Mouse (Mus musculus) ES-Bruce4 (cell line): ENCODE data around the gene Lamp2. TPM values are rescaled to one million over a fixed set of nuclear protein-coding genes. Genes with fewer than 3 reads are reported as not detected.

ENCODE experiments used
- H3K27ac ChIP-seq: 2 replicates; pipeline ENCODE4 v1.5.1; 2012; ENCODE audit warnings: low read length, inconsistent platforms; ENCODE audit not compliant: insufficient read depth
- H3K27me3 ChIP-seq: 2 replicates; pipeline ENCODE4 v1.6.1; 2012; ENCODE audit warnings: mild to moderate bottlenecking, low read length, inconsistent platforms; ENCODE audit not compliant: control insufficient read depth, poor library complexity, insufficient read depth, severe bottlenecking
- H3K36me3 ChIP-seq: 2 replicates; pipeline ENCODE4 v1.6.1; 2012; ENCODE audit warnings: inconsistent platforms, mild to moderate bottlenecking, low read length, moderate library complexity; ENCODE audit not compliant: control insufficient read depth, poor library complexity, insufficient read depth, severe bottlenecking
- H3K4me1 ChIP-seq: one replicate; pipeline ENCODE4 v1.8.1; 2011; ENCODE audit warnings: low read length; ENCODE audit not compliant: control insufficient read depth, insufficient read depth
- H3K4me3 ChIP-seq: 2 replicates; pipeline ENCODE4 v1.5.1; 2011; ENCODE audit warnings: low read depth, mild to moderate bottlenecking, low read length
- H3K9ac ChIP-seq: 2 replicates; pipeline ENCODE4 v1.6.1; 2012; ENCODE audit warnings: low read depth, mild to moderate bottlenecking, inconsistent platforms; ENCODE audit not compliant: poor library complexity, severe bottlenecking
- H3K9me3 ChIP-seq: replicated peaks from 2 replicates; pipeline ENCODE4 v1.6.1; 2012; ENCODE audit warnings: mild to moderate bottlenecking, low read length, inconsistent platforms; ENCODE audit not compliant: control insufficient read depth, poor library complexity, insufficient read depth, severe bottlenecking
- CTCF ChIP-seq: IDR thresholded peaks from one replicate; pipeline ENCODE4 v1.8.1; 2011; ENCODE audit warnings: low read depth, low read length
- EP300 ChIP-seq: IDR thresholded peaks from 2 replicates; pipeline ENCODE4 v1.6.1; 2011; ENCODE audit warnings: low read depth, low read length; ENCODE audit not compliant: insufficient read depth
- POLR2A ChIP-seq: IDR thresholded peaks from one replicate; pipeline ENCODE4 v1.8.1; 2011; ENCODE audit warnings: low read length; ENCODE audit not compliant: insufficient read depth
- polyA plus RNA-seq: library from polyadenylated mRNA; stranded (reverse); fragments of >200 nt; gene quantifications from 2 replicates; pipeline ENCODE4 v1.2.4, GENCODE M21; 2011; ENCODE audit warnings: low read depth; ENCODE audit not compliant: missing spikeins, insufficient read depth, insufficient read length

Gene Lamp2
- polyA plus RNA-seq, 1 experiment = 93.2 TPM

DNA sequence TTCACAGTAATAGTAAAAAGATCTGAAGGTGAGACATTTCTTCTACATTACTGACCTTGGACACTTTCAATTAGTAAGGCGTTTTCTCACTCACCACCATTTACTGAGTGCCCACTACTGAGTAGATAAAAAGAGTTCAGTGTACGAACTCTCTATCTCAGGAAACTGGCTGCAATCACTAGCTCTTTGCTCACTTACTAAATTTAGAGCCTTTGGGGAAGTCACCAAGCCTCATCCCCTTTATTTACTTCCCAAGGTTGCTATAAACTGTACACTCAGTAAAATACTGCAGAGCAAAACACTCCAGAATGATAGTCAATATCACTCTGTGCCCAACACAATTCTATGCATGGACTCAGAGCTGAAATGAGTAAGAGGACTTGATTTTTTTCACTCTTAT is 16.6 kb downstream of the Lamp2 start:
- H3K4me1 ChIP-seq = no peaks in the 10 kb centered on the region
- no peaks in the 10 kb centered on the region for H3K27me3 ChIP-seq
- TF ChIP-seq POLR2A = no peak
- TF ChIP-seq EP300 = no peak
- no peak for TF ChIP-seq CTCF
- no peak overlapping the region for H3K9ac ChIP-seq
- H3K9me3 ChIP-seq = no peaks in the 10 kb centered on the region
- H3K4me3 ChIP-seq = no peak overlapping the region
- H3K27ac ChIP-seq = no peak overlapping the region
- peaks cover 13% of the 10 kb centered on the region for H3K36me3 ChIP-seq

DNA sequence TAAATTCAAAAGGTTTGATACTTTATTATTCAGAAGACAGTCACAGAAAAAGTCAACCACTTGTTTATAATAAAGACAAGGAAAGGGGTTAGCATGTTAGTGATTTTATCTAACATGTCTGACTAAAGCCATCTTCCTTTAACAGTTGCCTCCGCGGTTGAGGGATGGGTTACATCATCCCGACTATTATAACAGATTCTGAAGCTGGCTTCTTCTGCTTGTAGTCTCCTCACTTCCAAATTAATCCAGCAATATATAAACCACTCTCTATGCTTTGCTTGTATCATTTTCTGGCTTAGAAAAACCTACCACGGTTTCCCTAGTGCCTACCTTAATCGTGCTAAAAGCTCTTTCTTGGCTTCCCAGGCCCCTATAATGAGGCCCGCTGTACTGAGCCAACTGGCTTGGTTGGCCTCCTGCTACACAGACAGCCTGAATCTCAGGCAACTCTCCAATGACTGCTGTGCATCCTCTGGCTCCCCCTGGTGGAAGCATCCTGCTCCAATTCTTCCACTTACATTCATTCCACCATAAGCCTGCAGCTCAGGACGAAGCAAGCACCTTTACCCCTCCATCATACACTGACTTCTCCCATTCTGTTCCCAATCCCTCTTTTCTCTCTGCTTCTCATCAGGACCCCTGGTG is 18.0 kb downstream of the Lamp2 start:
- Histone ChIP-seq H3K36me3 (peaks cover 13% of the 10 kb centered on the region), H3K4me1 (no peaks in the 10 kb centered on the region), H3K4me3 (no peak overlapping the region), H3K27ac (no peak overlapping the region), H3K9me3 (no peaks in the 10 kb centered on the region), H3K27me3 (no peaks in the 10 kb centered on the region), H3K9ac (no peak overlapping the region)
- TF ChIP-seq CTCF (peak; percentile 78), POLR2A (no peak)

DNA sequence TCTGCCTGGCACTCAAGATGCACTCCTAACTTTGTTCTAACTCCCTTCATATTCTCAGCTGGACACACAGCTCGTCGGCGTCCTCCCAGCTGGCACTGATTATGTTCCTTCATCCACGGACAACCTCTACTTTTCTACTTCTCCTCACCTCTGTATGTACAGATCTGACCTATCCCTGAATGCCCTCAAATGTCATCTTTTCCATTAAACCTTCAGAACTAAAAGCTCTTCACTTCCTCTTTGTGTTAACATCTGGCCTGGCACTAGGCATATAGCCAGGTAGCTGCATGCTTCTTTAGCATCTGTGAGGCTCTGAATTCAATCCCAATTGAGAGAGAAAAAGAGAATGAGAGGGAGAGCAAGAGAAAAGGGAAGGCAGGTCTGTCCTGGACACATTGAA is 26.8 kb downstream of the Lamp2 start:
- peaks cover 40% of the 10 kb centered on the region for H3K36me3 ChIP-seq

DNA sequence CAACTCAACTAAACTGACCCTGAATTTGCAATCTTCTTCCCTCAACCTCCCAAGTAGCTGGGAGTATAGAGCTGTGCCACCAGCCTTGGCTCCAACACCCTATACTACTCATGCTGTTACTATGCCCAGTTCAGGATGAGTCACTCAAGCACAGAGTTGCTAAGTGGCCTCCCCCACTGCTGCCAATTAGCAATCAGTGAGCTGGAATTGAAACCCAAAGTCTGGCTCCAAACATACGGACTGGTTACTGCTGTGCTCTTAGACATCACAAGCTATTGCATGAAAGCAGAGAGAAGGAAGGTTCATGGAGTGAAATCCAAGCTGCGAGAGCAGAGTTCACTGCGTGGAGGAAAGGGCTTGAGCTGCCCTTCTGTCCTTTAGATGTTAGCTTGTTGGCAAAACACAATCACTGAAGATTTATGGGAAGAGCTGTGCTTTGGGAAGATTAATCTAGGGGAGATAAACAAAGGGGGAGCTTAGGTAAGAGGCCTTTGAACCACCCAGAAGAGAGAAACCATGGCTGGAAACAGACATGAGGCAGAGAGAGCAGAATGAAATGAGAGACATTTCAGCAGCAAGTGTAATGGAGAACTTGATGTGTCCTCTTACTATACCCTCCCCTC is 27.3 kb downstream of the Lamp2 start:
- Histone ChIP-seq H3K27ac (no peak overlapping the region), H3K9me3 (no peaks in the 10 kb centered on the region), H3K4me1 (no peaks in the 10 kb centered on the region), H3K4me3 (no peak overlapping the region), H3K9ac (no peak overlapping the region), H3K36me3 (peaks cover 46% of the 10 kb centered on the region), H3K27me3 (no peaks in the 10 kb centered on the region)
- TF ChIP-seq POLR2A (no peak), CTCF (no peak), EP300 (no peak)

More for the DNA sequence above, 26.8 kb downstream of the Lamp2 start:
- no peak overlapping the region for H3K9ac ChIP-seq
- no peaks in the 10 kb centered on the region for H3K27me3 ChIP-seq
- no peaks in the 10 kb centered on the region for H3K9me3 ChIP-seq
- no peak overlapping the region for H3K27ac ChIP-seq
- H3K4me3 ChIP-seq = no peak overlapping the region
- no peaks in the 10 kb centered on the region for H3K4me1 ChIP-seq
- TF ChIP-seq CTCF = no peak
- TF ChIP-seq POLR2A = no peak
- TF ChIP-seq EP300 = no peak

DNA sequence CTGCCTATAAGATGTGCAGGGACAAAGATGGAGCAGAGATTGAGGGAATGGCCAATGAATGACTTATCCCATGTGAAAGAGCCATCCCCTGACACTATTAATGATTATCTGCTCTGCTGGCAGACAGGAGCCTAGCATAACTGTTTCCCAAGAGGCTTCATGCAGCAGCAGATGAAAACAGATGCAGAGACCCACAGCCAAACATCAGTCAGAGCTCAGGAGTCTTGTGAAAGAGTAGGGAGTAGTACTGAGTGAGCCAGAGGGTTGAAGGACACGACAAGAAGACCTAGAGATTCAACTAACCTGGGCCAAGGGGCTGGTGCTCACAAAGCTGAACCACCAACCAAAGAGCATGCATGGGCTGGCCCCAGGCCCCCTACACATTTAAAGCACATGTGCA is 30.2 kb downstream of the Lamp2 start:
- Histone ChIP-seq H3K4me1 (no peaks in the 10 kb centered on the region), H3K4me3 (no peak overlapping the region), H3K9ac (no peak overlapping the region), H3K27me3 (no peaks in the 10 kb centered on the region), H3K9me3 (no peaks in the 10 kb centered on the region), H3K27ac (no peak overlapping the region), H3K36me3 (peaks cover 42% of the 10 kb centered on the region)
- TF ChIP-seq CTCF (no peak), EP300 (no peak), POLR2A (no peak)

DNA sequence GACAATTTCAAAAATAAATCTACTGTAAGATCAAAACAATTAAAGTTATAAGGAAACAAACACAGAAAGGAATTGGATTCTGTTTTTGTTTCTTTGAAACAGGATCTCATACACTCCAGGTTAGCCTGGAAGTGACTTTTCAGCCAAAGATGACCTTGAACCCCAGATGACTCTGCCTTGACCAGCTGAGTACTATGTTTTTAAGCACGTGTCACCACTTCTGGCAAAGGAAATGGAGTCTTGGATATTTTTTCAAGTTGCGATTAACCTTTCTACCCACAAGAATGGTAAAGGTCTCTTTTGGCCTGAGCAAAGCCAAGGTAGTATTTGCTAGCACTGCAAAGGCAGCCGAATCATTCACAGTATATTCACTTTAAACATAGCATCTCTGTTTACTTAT is 33.2 kb downstream of the Lamp2 start:
- no peak overlapping the region for H3K9ac ChIP-seq
- no peaks in the 10 kb centered on the region for H3K9me3 ChIP-seq
- no peak overlapping the region for H3K27ac ChIP-seq
- H3K4me1 ChIP-seq = no peaks in the 10 kb centered on the region
- no peak for TF ChIP-seq POLR2A
- H3K4me3 ChIP-seq = no peak overlapping the region
- no peaks in the 10 kb centered on the region for H3K27me3 ChIP-seq
- peaks cover 18% of the 10 kb centered on the region for H3K36me3 ChIP-seq
